Mouse (Mus musculus) T-helper 17 cell (primary cell): ENCODE measurements around the gene Gse1.

Experiments used
- in situ Hi-C, 2 experiments: fragments of 300-600 bp; cut with MboI, MseI; formaldehyde crosslinking; loops; 1 replicate in 1 of 2; 2 replicates in 1 of 2; pipeline ENCODE4 v1.15.1; 2025; ENCODE audit warnings: high pct_unique_total_duplicates in 2 of 2

Gene Gse1

GRCm38 (mm10) chr8:120626461-120626860 lies 398.2 kb downstream of the Gse1 start:
- in situ Hi-C loops: loop anchor here in 1 of 2 experiments (25.0 kb wide), 1 partner anchor 461 kb away; the partner anchor contains the start of gene Foxf1

- in situ Hi-C loops: loop anchor here in 1 of 2 experiments (25.0 kb wide), 1 partner anchor 460 kb away; the partner anchor contains the start of gene Foxf1
These were observed 399.0 kb downstream of the Gse1 start for GRCm38 (mm10) chr8:120627298-120627697.

GRCm38 (mm10) chr8:120630031-120630430 lies 401.8 kb downstream of the Gse1 start:
- in situ Hi-C loops: loop anchor here in 1 of 2 experiments (25.0 kb wide), 1 partner anchor 457 kb away; the partner anchor contains the start of gene Foxf1

DNA sequence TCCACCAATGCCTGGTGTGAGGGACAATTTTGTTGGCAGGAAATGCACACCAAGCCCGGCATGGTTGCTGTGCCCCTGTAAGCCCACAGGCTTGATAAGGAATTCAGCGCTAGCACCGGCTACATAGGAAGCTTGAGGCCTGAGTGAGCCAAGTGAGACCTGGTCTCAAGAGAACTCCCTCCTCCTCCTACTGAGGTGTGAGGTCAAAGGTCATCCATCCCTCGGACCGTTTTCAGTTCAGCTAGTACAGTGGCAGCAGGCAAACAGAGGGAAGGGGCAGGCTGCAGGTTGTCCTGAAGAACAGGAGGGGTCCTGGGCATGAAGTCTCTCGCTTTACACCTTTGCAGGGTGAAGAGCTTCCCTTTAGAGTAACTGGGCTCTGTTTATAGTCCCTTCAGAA lies 402.6 kb downstream of the Gse1 start:
- in situ Hi-C loops: loop anchor here in 1 of 2 experiments (25.0 kb wide), 1 partner anchor 456 kb away; the partner anchor contains the start of gene Foxf1
